Mouse (Mus musculus): ENCODE measurements around the gene Arhgef5. TPM values are rescaled to one million over a fixed set of nuclear protein-coding genes. Genes with fewer than 3 reads are reported as not detected.
"Not testable (repeated sequence)": the region's sequence is repeated elsewhere in the genome, so short reads cannot be mapped to it uniquely, and the experiment has no call there.

The Arhgef5 gene
- polyA plus RNA-seq (2015; fragmentation: Nextera tagmentation; extraction: Ambion mirVana) = 2.5 and 3.0 TPM in 2 replicates

DNA sequence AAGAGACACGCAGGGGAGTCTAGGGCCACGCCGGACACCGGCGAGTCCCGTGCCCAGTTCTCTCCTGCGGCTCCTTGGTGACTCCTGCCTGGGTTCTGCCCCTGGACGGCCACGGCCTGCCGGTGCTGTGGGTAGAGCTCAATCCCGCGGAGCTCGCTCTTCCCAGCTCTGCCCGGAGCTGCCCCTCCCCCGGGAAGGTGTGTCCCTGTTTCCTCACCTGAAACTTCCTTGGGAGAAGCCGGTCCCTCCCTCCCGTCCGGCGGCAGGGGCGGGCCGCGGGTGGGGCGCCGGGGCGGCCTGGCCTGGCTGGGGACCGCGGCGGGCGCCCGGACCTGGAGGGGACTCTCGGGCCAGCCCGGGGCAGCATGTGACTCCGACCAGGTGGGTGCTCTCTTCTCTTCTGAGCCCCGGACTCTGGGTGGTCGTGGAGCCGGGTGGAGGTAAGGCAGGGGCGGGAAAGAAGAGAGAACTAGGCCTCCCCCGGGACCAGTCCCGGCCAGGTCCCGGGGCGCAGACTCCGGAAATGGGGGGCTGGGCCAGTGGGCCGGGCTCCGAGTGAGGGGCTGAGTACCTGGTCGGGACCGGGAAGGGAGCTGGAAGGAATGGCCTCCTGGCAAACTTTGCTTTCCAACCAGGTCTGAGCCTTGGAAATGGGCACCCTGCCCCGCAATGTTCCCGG, at the start of gene Arhgef5:
Gene Arhgef5 (plus strand): TSS at position 220 of the 679 bp plus-strand sequence.
- Histone ChIP-seq H3K27ac (no peak within 1 kb of the TSS), H3K9me3 (no peaks in the 10 kb centered on the region), H3K9ac (peak within 1 kb of the TSS; percentile 29), H3K27me3 (replicated peaks) (peaks cover 21% of the 10 kb centered on the region), H3K4me3 (peak within 1 kb of the TSS; percentile 45), H3K36me3 (replicated peaks) (no peaks in the 10 kb centered on the region), H3K4me1 (peaks cover 9% of the 10 kb centered on the region), H3K4me2 (peak within 1 kb of the TSS; percentile 86)
- peak; percentile 90 for ATAC-seq (replicated peaks)
- WGBS = under 1% methylated on average over 47 of the region's 48 CpGs

DNA sequence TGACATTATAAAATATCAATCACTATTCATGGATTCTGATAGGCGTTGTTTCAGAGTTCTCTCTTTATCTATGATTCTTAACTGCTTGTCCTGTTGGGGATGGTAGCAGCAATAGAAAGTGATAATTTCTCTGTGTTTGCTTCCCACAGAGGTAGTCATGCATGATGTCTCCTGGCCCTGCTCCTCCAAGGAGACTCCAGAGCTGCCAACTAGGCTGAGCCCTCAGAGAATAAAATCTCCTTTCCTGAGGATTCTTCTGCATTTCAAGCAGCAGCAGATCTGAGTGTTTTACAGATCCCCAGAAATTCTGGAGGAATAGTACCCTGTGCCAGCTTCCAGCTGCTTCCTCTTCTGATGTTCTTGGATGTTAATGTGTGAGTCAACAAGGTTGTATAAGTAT, 34.1 kb upstream of the Arhgef5 start, which contains the start of gene Olfr47:
Gene Olfr47 (plus strand): TSS at position 275 of the 400 bp plus-strand sequence.
- not testable (repeated sequence) for H3K36me3 ChIP-seq (replicated peaks); H3K9ac ChIP-seq; H3K27ac ChIP-seq; H3K4me3 ChIP-seq; ATAC-seq (replicated peaks); H3K4me1 ChIP-seq; H3K9me3 ChIP-seq; H3K27me3 ChIP-seq (replicated peaks); H3K4me2 ChIP-seq
- 89% methylated on average over 1 of the region's 1 CpGs for WGBS

DNA sequence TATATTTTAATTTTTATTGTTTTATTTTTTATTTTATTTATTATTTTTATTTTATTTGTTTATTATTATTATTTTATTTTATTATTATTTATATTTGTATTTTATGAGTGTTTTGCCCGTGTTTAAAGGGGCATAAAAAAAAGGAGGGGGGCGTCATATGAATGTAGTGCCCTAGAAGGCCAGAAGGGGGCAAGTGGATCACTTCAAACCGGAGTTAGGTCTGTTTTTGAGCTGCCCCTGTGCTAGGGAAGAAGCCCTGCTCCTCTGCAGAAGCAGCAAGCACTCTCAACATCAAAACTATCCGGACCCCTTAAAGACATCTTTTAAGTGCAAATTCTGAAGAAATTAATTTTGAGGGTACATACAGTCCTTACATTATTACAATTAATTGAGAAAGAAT, 23.3 kb upstream of the Arhgef5 start:
- Histone ChIP-seq H3K4me3 (no peak overlapping the region), H3K27ac (no peak overlapping the region), H3K4me1 (no peaks in the 10 kb centered on the region), H3K36me3 (replicated peaks) (no peaks in the 10 kb centered on the region), H3K9me3 (no peaks in the 10 kb centered on the region), H3K9ac (no peak overlapping the region), H3K4me2 (no peak overlapping the region), H3K27me3 (replicated peaks) (no peaks in the 10 kb centered on the region)
- ATAC-seq (replicated peaks) = no peak
- 12% methylated on average over 4 of the region's 4 CpGs for WGBS

DNA sequence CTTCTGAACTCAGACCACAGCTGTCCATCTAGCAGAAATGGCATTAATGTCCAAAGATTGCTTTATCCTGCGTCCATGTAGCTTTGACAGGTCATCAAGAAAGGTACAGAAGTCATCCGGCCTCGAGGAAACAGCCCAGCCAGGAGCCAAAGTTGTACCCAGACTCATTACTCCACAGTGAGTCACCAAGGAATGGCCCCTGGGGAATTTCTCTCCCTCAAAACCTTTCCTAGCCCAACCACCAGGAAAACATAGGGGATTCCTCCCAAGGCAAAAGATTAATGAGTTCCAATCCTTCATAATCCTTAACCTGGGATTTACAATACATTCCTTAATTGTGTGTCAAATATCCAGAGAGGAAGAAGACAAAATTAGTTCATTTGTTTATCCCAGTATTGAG, 18.0 kb upstream of the Arhgef5 start:
- no peaks in the 10 kb centered on the region for H3K27me3 ChIP-seq (replicated peaks)
- H3K9ac ChIP-seq = no peak overlapping the region
- no peak overlapping the region for H3K4me3 ChIP-seq
- no peaks in the 10 kb centered on the region for H3K9me3 ChIP-seq
- no peak overlapping the region for H3K4me2 ChIP-seq
- ATAC-seq (replicated peaks) = no peak
- H3K4me1 ChIP-seq = no peaks in the 10 kb centered on the region
- no peaks in the 10 kb centered on the region for H3K36me3 ChIP-seq (replicated peaks)
- 77% methylated on average over 3 of the region's 3 CpGs for WGBS
- H3K27ac ChIP-seq = no peak overlapping the region

DNA sequence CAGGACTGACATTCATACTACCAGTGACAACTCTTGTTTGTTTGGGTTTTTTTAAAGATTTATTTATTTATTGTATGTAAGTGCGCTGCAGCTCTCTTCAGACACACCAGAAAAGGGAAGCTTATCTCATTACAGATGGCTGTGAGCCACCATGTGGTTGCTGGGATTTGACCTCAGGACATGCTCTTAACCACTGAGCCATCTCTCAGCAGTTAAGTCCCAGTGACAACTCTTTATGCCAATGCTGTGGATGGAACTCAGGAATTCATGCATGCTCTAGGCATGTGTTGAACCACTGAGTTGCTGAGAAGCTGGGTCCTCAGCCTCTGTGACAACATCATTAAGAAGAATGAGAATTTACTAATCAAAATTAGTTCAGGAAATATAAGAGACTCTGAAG, 12.4 kb upstream of the Arhgef5 start:
- 93% methylated on average over 1 of the region's 1 CpGs for WGBS
- Histone ChIP-seq H3K4me3 (no peak overlapping the region), H3K9me3 (no peaks in the 10 kb centered on the region), H3K4me1 (no peaks in the 10 kb centered on the region), H3K36me3 (replicated peaks) (no peaks in the 10 kb centered on the region), H3K27me3 (replicated peaks) (no peaks in the 10 kb centered on the region), H3K9ac (no peak overlapping the region), H3K27ac (no peak overlapping the region), H3K4me2 (no peak overlapping the region)
- ATAC-seq (replicated peaks) = no peak

DNA sequence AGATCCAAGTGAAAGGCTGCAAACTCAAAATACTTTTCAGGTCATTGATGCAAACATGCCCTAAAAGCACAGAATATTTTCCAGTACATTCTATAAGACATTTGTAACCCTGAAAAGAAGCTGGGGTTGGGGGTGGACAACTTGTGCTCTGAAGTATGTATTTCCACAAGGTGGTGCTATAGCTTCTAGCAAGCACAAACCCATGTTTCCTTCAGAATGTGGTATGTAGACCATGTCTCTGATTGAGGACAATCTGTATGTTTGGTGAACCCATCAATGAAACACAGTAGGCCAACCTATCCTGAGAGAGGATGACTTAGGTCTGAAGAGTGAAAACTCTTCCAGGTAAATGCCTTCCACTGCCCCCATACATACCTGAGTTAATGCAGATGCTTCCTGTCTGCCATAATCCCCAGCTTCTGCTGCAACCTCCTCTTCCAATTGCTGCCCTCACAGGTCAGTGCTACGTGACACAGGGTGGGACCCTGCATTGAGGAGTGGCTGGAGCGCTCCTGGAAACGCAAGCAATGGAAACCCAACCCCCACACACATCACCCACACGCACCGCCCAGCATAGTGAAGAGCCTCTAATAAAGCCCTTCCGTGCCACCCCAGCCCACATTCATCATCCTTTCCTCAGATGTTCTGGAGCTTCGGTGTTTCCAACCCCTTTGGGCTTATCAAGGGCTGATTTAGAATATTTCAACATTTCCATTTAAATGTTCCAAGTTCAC, 11.0 kb upstream of the Arhgef5 start:
- H3K4me1 ChIP-seq = no peaks in the 10 kb centered on the region
- H3K9me3 ChIP-seq = no peaks in the 10 kb centered on the region
- H3K4me3 ChIP-seq = no peak overlapping the region
- H3K27me3 ChIP-seq (replicated peaks) = no peaks in the 10 kb centered on the region
- ATAC-seq (replicated peaks) = no peak
- H3K9ac ChIP-seq = no peak overlapping the region
- WGBS = 65% methylated on average over 7 of the region's 7 CpGs
- no peak overlapping the region for H3K27ac ChIP-seq
- H3K36me3 ChIP-seq (replicated peaks) = no peaks in the 10 kb centered on the region
- no peak overlapping the region for H3K4me2 ChIP-seq

DNA sequence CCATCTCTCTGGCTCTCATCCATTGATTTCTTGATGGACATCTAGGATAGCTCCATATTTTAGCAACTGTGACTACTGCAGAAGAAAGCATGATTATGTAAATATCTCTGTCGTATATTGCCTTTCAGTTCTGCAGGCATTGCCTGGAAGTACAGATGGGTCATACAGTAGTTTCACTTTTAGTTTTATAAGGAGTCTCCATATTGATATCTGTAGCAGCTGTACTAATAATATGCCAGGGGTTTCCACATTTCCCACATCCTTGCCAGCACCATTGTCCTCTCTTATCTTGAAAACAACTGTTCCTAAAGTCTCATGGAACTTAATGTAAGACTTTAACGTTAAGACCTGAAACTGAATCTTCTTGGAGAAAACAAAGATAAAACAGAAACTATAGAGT, 4.6 kb upstream of the Arhgef5 start:
- 80% methylated on average over 2 of the region's 2 CpGs for WGBS
- Histone ChIP-seq H3K4me2 (no peak overlapping the region), H3K9me3 (no peaks in the 10 kb centered on the region), H3K36me3 (replicated peaks) (no peaks in the 10 kb centered on the region), H3K9ac (no peak overlapping the region), H3K27me3 (replicated peaks) (peaks cover 9% of the 10 kb centered on the region), H3K4me1 (peaks cover 7% of the 10 kb centered on the region), H3K4me3 (no peak overlapping the region), H3K27ac (no peak overlapping the region)
- no peak for ATAC-seq (replicated peaks)

DNA sequence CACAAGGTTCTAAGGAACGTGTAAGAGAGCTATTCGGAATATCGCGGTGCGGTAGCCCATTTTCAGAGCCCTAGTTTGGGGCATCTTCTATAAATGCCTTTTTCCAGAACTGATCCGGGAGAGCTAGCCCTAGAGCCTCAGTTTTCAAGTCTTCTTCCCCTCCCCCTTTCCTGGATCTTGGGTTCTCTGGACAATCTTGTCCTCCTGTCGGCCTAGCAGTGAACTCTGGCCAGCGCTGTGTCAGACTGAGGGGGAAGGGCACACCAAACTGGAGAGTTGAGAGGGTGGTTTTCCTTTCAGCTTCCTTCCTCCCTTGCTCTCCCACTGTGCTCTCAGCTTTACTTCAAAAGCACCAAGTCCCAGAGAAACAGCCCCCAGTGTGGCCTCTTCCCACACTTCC, 974 bp downstream of the Arhgef5 start:
- Histone ChIP-seq H3K27ac (no peak overlapping the region), H3K9ac (no peak overlapping the region), H3K4me1 (peaks cover 9% of the 10 kb centered on the region), H3K36me3 (replicated peaks) (no peaks in the 10 kb centered on the region), H3K27me3 (replicated peaks) (peaks cover 21% of the 10 kb centered on the region), H3K4me2 (peak overlapping the region; percentile 86), H3K4me3 (peak overlapping the region; percentile 45; the same call in 1 of the 2 replicates), H3K9me3 (no peaks in the 10 kb centered on the region)
- ATAC-seq (replicated peaks) = 0 out of 2 replicates have a peak, but pooled peaks have one; percentile 38
- WGBS = 9% methylated on average over 8 of the region's 8 CpGs

DNA sequence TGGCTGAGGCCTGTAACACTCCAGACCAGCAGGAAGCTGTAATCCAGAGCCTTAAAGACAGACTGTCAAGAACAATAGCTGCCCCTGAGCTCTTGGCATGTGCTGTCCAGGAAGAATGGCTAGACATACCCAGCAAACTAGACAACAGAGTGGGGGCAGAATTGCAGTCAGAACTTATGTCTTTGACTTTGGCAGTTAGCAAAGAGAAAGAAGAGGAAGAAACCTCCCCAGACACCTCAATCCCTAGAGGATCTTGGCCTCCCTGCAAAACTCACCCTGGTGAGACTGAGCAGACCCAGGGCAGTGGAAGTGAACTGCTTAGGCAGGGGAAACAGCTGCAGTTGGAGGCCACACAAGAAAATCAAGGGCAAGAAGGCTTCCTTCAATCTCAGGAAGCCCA, 7.2 kb downstream of the Arhgef5 start:
- no peaks in the 10 kb centered on the region for H3K4me1 ChIP-seq
- no peaks in the 10 kb centered on the region for H3K27me3 ChIP-seq (replicated peaks)
- no peak for ATAC-seq (replicated peaks)
- H3K4me3 ChIP-seq = no peak overlapping the region
- H3K4me2 ChIP-seq = no peak overlapping the region
- H3K9me3 ChIP-seq = no peaks in the 10 kb centered on the region
- H3K36me3 ChIP-seq (replicated peaks) = no peaks in the 10 kb centered on the region
- H3K27ac ChIP-seq = no peak overlapping the region
- H3K9ac ChIP-seq = no peak overlapping the region

DNA sequence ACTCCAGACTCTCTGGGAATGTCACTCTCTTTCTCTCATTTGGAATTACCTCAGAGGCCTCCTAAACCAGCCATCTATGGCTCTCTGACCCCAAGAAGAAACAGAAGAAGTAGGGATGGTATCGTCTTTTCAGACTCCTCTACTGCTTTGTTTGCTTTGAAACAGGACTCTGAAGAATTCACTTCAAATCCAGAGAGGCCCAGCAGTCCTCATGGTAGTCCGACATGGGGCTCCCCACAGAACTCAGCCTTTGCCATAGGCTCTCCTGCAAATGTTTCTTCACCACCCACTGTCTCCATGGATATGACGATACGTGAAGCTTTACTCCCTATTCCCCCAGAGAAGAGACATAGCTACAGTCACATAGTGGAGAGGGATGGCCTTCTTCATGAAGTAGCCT, 8.7 kb downstream of the Arhgef5 start:
- H3K4me1 ChIP-seq = no peaks in the 10 kb centered on the region
- no peaks in the 10 kb centered on the region for H3K27me3 ChIP-seq (replicated peaks)
- H3K9me3 ChIP-seq = no peaks in the 10 kb centered on the region
- H3K36me3 ChIP-seq (replicated peaks) = no peaks in the 10 kb centered on the region
- no peak for ATAC-seq (replicated peaks)
- H3K4me3 ChIP-seq = no peak overlapping the region
- H3K9ac ChIP-seq = no peak overlapping the region
- no peak overlapping the region for H3K4me2 ChIP-seq
- H3K27ac ChIP-seq = no peak overlapping the region
- 86% methylated on average over 4 of the region's 4 CpGs for WGBS

DNA sequence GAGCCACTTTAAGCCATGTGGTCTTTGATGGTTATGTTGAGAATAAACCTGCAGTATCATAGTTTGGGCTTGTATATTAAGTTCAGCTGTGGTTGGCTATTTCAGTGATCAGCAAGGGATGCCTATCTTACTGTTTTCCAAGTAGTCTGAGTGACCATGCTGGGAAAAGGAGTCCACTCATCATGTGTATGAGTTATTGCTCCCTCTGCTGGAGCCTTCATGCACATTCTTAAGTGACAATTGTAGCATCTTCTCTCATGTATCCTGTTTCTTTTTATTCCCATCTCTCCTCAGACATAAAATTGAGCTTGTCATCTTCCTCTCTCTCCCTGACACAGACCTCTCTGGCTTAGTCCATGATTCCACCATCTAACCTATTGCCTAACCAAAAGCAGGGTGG, 12.9 kb downstream of the Arhgef5 start:
- no peaks in the 10 kb centered on the region for H3K9me3 ChIP-seq
- H3K36me3 ChIP-seq (replicated peaks) = no peaks in the 10 kb centered on the region

DNA sequence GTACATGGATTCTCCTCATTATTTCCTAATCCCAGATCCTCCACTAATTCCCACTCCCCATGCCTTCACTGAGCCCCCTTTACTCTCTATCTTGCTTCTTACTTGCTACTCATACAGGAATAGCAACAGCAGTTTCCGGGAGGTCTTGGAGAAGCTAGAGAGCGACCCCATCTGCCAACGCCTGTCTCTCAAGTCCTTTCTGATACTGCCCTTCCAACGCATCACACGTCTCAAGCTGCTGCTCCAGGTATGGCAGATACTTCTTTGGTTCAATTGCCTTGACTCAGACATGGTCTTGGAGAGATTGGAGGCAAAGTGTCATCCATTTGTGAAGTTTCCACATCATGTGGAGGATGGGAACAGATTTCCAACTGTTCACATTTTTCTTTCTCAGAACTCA, 15.1 kb downstream of the Arhgef5 start:
- Histone ChIP-seq H3K4me2 (no peak overlapping the region), H3K36me3 (replicated peaks) (no peaks in the 10 kb centered on the region), H3K27ac (no peak overlapping the region), H3K27me3 (replicated peaks) (no peaks in the 10 kb centered on the region), H3K4me3 (no peak overlapping the region), H3K4me1 (no peaks in the 10 kb centered on the region), H3K9ac (no peak overlapping the region), H3K9me3 (no peaks in the 10 kb centered on the region)
- no peak for ATAC-seq (replicated peaks)
- 96% methylated on average over 5 of the region's 5 CpGs for WGBS

More for the DNA sequence above, 12.9 kb downstream of the Arhgef5 start:
- no peak overlapping the region for H3K4me3 ChIP-seq
- no peaks in the 10 kb centered on the region for H3K27me3 ChIP-seq (replicated peaks)
- H3K27ac ChIP-seq = no peak overlapping the region
- H3K9ac ChIP-seq = no peak overlapping the region
- H3K4me1 ChIP-seq = no peaks in the 10 kb centered on the region
- no peak overlapping the region for H3K4me2 ChIP-seq
- no peak for ATAC-seq (replicated peaks)

DNA sequence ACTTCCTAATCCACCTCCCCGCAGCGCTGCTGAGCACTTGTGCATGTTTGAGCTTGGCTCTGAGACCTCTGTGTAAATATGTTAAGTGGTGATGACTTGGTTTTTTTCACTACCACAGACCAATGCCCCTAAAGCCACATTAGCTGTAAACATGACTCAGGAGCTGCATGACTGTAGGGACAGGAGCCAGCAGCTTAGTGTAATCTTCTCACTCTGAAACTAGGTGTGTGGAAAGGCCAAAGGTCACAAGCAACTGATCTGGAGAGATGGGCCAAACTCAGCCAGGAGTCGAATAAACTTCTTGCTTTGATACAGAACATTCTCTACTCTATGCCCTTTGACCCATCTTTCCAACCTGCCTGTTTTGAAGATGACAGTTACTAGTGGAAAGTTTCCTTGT, 26.7 kb downstream of the Arhgef5 start:
- peaks cover 14% of the 10 kb centered on the region; the same call in 1 of the 2 replicates for H3K4me1 ChIP-seq
- H3K9me3 ChIP-seq = no peaks in the 10 kb centered on the region
- H3K9ac ChIP-seq = no peak overlapping the region
- no peak overlapping the region for H3K27ac ChIP-seq
- no peak overlapping the region for H3K4me3 ChIP-seq
- H3K36me3 ChIP-seq (replicated peaks) = no peaks in the 10 kb centered on the region
- ATAC-seq (replicated peaks) = no peak
- 74% methylated on average over 3 of the region's 3 CpGs for WGBS
- no peak overlapping the region for H3K4me2 ChIP-seq
- H3K27me3 ChIP-seq (replicated peaks) = no peaks in the 10 kb centered on the region
